Comparison of ENCODE assay signal across 25 mouse cellular contexts in genomic region chr5:140405126-140405525, GRCm38 (mm10). TPM values are rescaled to one million over a fixed set of nuclear protein-coding genes. Genes with fewer than 3 reads are reported as not detected.
DNase-seq lines count a peak whose midpoint lies in the region; ATAC-seq and TF ChIP-seq lines count a peak whose summit lies in the region.
"Had no signal": no experiment of that assay in that cellular context is flagged by ENCODE, and none has a peak within 500 bp of the region (broad histone marks: within the 10 kb centered on the region; RNA-seq: fewer than 3 reads in every experiment).

No protein-coding gene starts in this region.

- TF ChIP-seq CTCF in layer of hippocampus, adult 2 months (conservative IDR thresholded peaks at IDR 0.05), result no peak

- no peak overlapping the region for H3K9ac ChIP-seq in limb, embryonic 11.5 days (ENCODE audit: low read length)
- H3K9ac ChIP-seq: embryonic facial prominence, embryonic 13.5 days; hindbrain, embryonic 13.5 days; intestine, embryonic 15.5 days had no signal

- ATAC-seq in limb, embryonic 11.5 days (ENCODE audit: insufficient number of reproducible peaks, low FRiP score, low TSS enrichment, low read depth), result peak; percentile 65; the same call in 1 of the 2 replicates
- ATAC-seq: activated CD4-positive, CD25-positive, alpha-beta regulatory T cell, adult 4 months; forebrain, embryonic 14.5 days; intestine, embryonic 15.5 days; Patski had no signal

- H3K4me1 ChIP-seq in embryonic facial prominence, embryonic 10.5 days, result peaks cover 5% of the 10 kb centered on the region
- peaks cover 6% of the 10 kb centered on the region; the same call in 1 of the 2 replicates for H3K4me1 ChIP-seq in limb, embryonic 11.5 days (ENCODE audit: control insufficient read depth, insufficient read depth, low read length)
- H3K4me1 ChIP-seq: heart, embryonic 10.5 days; hindbrain, embryonic 13.5 days; intestine, embryonic 15.5 days had no signal

- WGBS in embryonic facial prominence, embryonic 10.5 days, result 40% methylated on average over 6 of the region's 6 CpGs
- 22% methylated on average over 6 of the region's 6 CpGs for WGBS in limb, embryonic 11.5 days

- H3K27me3 ChIP-seq in embryonic facial prominence, embryonic 10.5 days (replicated peaks; ENCODE audit: low read depth, poor library complexity, severe bottlenecking), result no peaks in the 10 kb centered on the region
- H3K27me3 ChIP-seq in limb, embryonic 11.5 days (ENCODE audit: control insufficient read depth, insufficient read depth, low read length), result no peaks in the 10 kb centered on the region
- H3K27me3 ChIP-seq: CH12.LX; embryonic facial prominence, embryonic 13.5 days; hindbrain, embryonic 13.5 days; intestine, embryonic 15.5 days; Patski had no signal

- no peaks in the 10 kb centered on the region for H3K36me3 ChIP-seq in embryonic facial prominence, embryonic 10.5 days (replicated peaks)
- H3K36me3 ChIP-seq in limb, embryonic 11.5 days (ENCODE audit: control insufficient read depth, insufficient read depth, low read length), result no peaks in the 10 kb centered on the region
- H3K36me3 ChIP-seq: embryonic facial prominence, embryonic 13.5 days; heart, embryonic 10.5 days; hindbrain, embryonic 13.5 days; intestine, embryonic 15.5 days had no signal

- H3K27ac ChIP-seq in embryonic facial prominence, embryonic 10.5 days (replicated peaks), result peak overlapping the region; percentile 26; the same call in 1 of the 2 replicates
- 0 out of 2 replicates have a peak overlapping the region, but pooled peaks have one; percentile 18 for H3K27ac ChIP-seq in limb, embryonic 11.5 days (replicated peaks; ENCODE audit: low read depth, low read length)
- H3K27ac ChIP-seq in layer of hippocampus, adult 2 months, result no peak overlapping the region
- H3K27ac ChIP-seq: embryonic facial prominence, embryonic 13.5 days; heart, embryonic 10.5 days; hindbrain, embryonic 13.5 days; intestine, embryonic 15.5 days had no signal

- H3K9me3 ChIP-seq in embryonic facial prominence, embryonic 10.5 days, result no peaks in the 10 kb centered on the region
- H3K9me3 ChIP-seq in limb, embryonic 11.5 days (ENCODE audit: control insufficient read depth, low read length), result no peaks in the 10 kb centered on the region
- H3K9me3 ChIP-seq: embryonic facial prominence, embryonic 13.5 days; heart, embryonic 10.5 days; hindbrain, embryonic 13.5 days; intestine, embryonic 15.5 days had no signal

- DNase-seq in embryo, embryonic 10.5 days (ENCODE audit: low spot score), result peak; percentile 61
- peak; percentile 72 for DNase-seq in embryonic facial prominence, embryonic 10.5 days (ENCODE audit: low spot score)
- DNase-seq in limb, embryonic 11.5 days (ENCODE audit: low spot score), result peak; percentile 74
- DNase-seq in layer of hippocampus, adult 2 months (ENCODE audit: low spot score in 2 of 2), result no peak
- no peak for DNase-seq in adrenal gland, adult 18-20 months (ENCODE audit: low spot score in 2 of 2)
- DNase-seq in spleen, adult 18-20 months, result no peak
- DNase-seq: adrenal gland, adult 2 months; adrenal gland, postnatal 36 days; cerebellum, adult 2 months; cerebellum, postnatal 14 days; gastrocnemius, postnatal 36 days; heart, adult 18-20 months; heart, postnatal 10 days had no signal

- H3K4me3 ChIP-seq in embryonic facial prominence, embryonic 10.5 days, result no peak overlapping the region
- no peak overlapping the region for H3K4me3 ChIP-seq in limb, embryonic 11.5 days (ENCODE audit: low read depth, low read length)
- no peak overlapping the region for H3K4me3 ChIP-seq in layer of hippocampus, adult 2 months
- H3K4me3 ChIP-seq: embryonic facial prominence, embryonic 13.5 days; heart, embryonic 10.5 days; hindbrain, embryonic 13.5 days; intestine, embryonic 15.5 days had no signal

- H3K4me2 ChIP-seq in limb, embryonic 11.5 days (ENCODE audit: low read depth, severe bottlenecking), result no peak overlapping the region
- H3K4me2 ChIP-seq: embryonic facial prominence, embryonic 13.5 days; hindbrain, embryonic 13.5 days; intestine, embryonic 15.5 days had no signal

RNA-seq across cellular contexts. Expression of gene Eif3b, which starts 14.0 kb away (rescaled TPM):
- 167 and 183 TPM in 2 replicates for polyA plus RNA-seq in embryonic facial prominence, embryonic 10.5 days (2016; fragmentation: Nextera tagmentation; extraction: Ambion mirVana)
- 210 and 212 TPM in 2 replicates for polyA plus RNA-seq in limb, embryonic 11.5 days (2014; fragmentation: Nextera tagmentation; extraction: Ambion mirVana)
- 10 to 100 TPM; 83.9 to 86.7 TPM for total RNA-seq in layer of hippocampus, adult 2 months (2021)
- 100 to 1,000 TPM; 162 to 184 TPM for total RNA-seq in adrenal gland, adult 18-20 months (2021)

RNA-seq across cellular contexts. Expression of gene Snx8, which starts 16.1 kb away (rescaled TPM):
- polyA plus RNA-seq in embryonic facial prominence, embryonic 10.5 days (2016; fragmentation: Nextera tagmentation; extraction: Ambion mirVana), result 26.3 and 27.7 TPM in 2 replicates
- polyA plus RNA-seq in limb, embryonic 11.5 days (2014; fragmentation: Nextera tagmentation; extraction: Ambion mirVana), result 9.7 and 10.1 TPM in 2 replicates
- total RNA-seq in layer of hippocampus, adult 2 months (2021), result 10 to 100 TPM in 1 of 2 experiments, 1 to 10 TPM in 1; 9.8 to 12.1 TPM
- 10 to 100 TPM; 13.8 to 13.9 TPM for total RNA-seq in adrenal gland, adult 18-20 months (2021)

RNA-seq across cellular contexts. Expression of gene Gm4869, which starts 40.3 kb away (rescaled TPM):
- polyA plus RNA-seq in embryonic facial prominence, embryonic 10.5 days (2016; fragmentation: Nextera tagmentation; extraction: Ambion mirVana), result not detected in 2 replicates
- polyA plus RNA-seq in limb, embryonic 11.5 days (2014; fragmentation: Nextera tagmentation; extraction: Ambion mirVana), result not detected in 2 replicates
- total RNA-seq in layer of hippocampus, adult 2 months (2021), result not detected
- under 1 TPM; 0.13 to 0.16 TPM for total RNA-seq in adrenal gland, adult 18-20 months (2021)
- total RNA-seq: CH12.LX; common myeloid progenitor, adult 5-6 weeks; gastrocnemius, adult 8-10 months; gastrocnemius, postnatal 36 days; heart, adult 18-20 months; heart, postnatal 10 days; hematopoietic stem cell, adult 5-6 weeks had no signal
- polyA plus RNA-seq: activated CD4-positive, CD25-positive, alpha-beta regulatory T cell, adult 4 months; cerebellum, adult 2 months; embryonic facial prominence, embryonic 13.5 days; forebrain, embryonic 14.5 days; heart, embryonic 10.5 days; heart, embryonic 14.5 days; hindbrain, embryonic 13.5 days; intestine, embryonic 15.5 days; Patski had no signal

Comparison
In these comparisons a context has a peak if more than half of its experiments do, and no peak if none do; other contexts are left out.
1. DNase-seq: peak in embryo, embryonic 10.5 days (single experiment), embryonic facial prominence, embryonic 10.5 days (single experiment) and limb, embryonic 11.5 days (single experiment); none in layer of hippocampus, adult 2 months (0 of 2), adrenal gland, adult 18-20 months (0 of 2) and spleen, adult 18-20 months (0 of 2).